Mouse (Mus musculus) hindbrain, embryonic 14.5 days (tissue): Measurements from ENCODE around the gene Fam229a. TPM values are rescaled to one million over a fixed set of nuclear protein-coding genes. Genes with fewer than 3 reads are reported as not detected.

Experiments used
- polyA plus RNA-seq: library from polyadenylated mRNA; unstranded; fragments of >200 nt; fragmentation: Nextera tagmentation; extraction: Ambion mirVana; gene quantifications from 2 replicates; pipeline ENCODE4 v1.2.1, GENCODE M21; 2014

Gene Fam229a
- polyA plus RNA-seq, 1 experiment from 2014 or later, result 0.78 TPM

Other genes starting within 250 kb of the Fam229a start
- gene C77080, start 229.8 kb upstream of the Fam229a start, polyA plus RNA-seq, result 5.8 and 7.0 TPM in 2 replicates
- gene Sync, start 203.6 kb upstream of the Fam229a start, polyA plus RNA-seq, result 1.2 and 2.2 TPM in 2 replicates
- 251 and 261 TPM in 2 replicates for gene Rbbp4, start 155.8 kb upstream of the Fam229a start, polyA plus RNA-seq
- 17.7 and 23.7 TPM in 2 replicates for gene Zbtb8os, start 155.5 kb upstream of the Fam229a start, polyA plus RNA-seq
- gene Zbtb8a, start 113.1 kb upstream of the Fam229a start, polyA plus RNA-seq, result 11.4 and 14.6 TPM in 2 replicates
- gene Zbtb8b, start 50.3 kb upstream of the Fam229a start, polyA plus RNA-seq, result 15.0 and 17.6 TPM in 2 replicates
- gene Bsdc1, start 29.6 kb upstream of the Fam229a start, polyA plus RNA-seq, result 29.5 and 33.8 TPM in 2 replicates
- gene Tssk3, start 168 bp upstream of the Fam229a start, polyA plus RNA-seq, result 0.16 and 0.46 TPM in 2 replicates
- 1,580 and 1,755 TPM in 2 replicates for gene Marcksl1, start 22.4 kb downstream of the Fam229a start, polyA plus RNA-seq
- 76.0 and 79.8 TPM in 2 replicates for gene Hdac1, start 51.5 kb downstream of the Fam229a start, polyA plus RNA-seq
- 10.6 and 13.0 TPM in 2 replicates for gene Lck, start 82.5 kb downstream of the Fam229a start, polyA plus RNA-seq
- gene Fam167b, start 87.4 kb downstream of the Fam229a start, polyA plus RNA-seq, result 0.39 and 1.0 TPM in 2 replicates
- gene Eif3i, start 109.5 kb downstream of the Fam229a start, polyA plus RNA-seq, result 226 and 227 TPM in 2 replicates
- gene Tmem234, start 109.5 kb downstream of the Fam229a start, polyA plus RNA-seq, result 166 and 188 TPM in 2 replicates
- 2.7 and 5.4 TPM in 2 replicates for gene Dcdc2b, start 123.1 kb downstream of the Fam229a start, polyA plus RNA-seq
- 28.5 and 31.3 TPM in 2 replicates for gene Iqcc, start 127.9 kb downstream of the Fam229a start, polyA plus RNA-seq
- gene Ccdc28b, start 132.8 kb downstream of the Fam229a start, polyA plus RNA-seq, result 127 and 128 TPM in 2 replicates
- 48.5 and 52.9 TPM in 2 replicates for gene Txlna, start 149.9 kb downstream of the Fam229a start, polyA plus RNA-seq
- 16.3 and 21.3 TPM in 2 replicates for gene Kpna6, start 181.6 kb downstream of the Fam229a start, polyA plus RNA-seq
- 25.6 and 29.5 TPM in 2 replicates for gene Tmem39b, start 205.6 kb downstream of the Fam229a start, polyA plus RNA-seq